Mouse (Mus musculus) forebrain, embryonic 15.5 days (tissue): ENCODE data around the gene Dnajc1. TPM values are rescaled to one million over a fixed set of nuclear protein-coding genes. Genes with fewer than 3 reads are reported as not detected.

Experiments used
- ATAC-seq: fragments of 200-750 bp; cut with Nextera tagmentation; replicated peaks from 2 replicates; pipeline ENCODE4 v1.8.0; 2017; ENCODE audit warnings: mild to moderate bottlenecking, moderate TSS enrichment, moderate library complexity
- H3K27ac ChIP-seq: fragments of 300-500 bp; sonication (generic); replicated peaks from 2 replicates; pipeline ENCODE4 v1.5.1; 2015; ENCODE audit warnings: mild to moderate bottlenecking, inconsistent platforms
- H3K27me3 ChIP-seq: fragments of 300-500 bp; sonication (generic); 2 replicates; pipeline ENCODE4 v1.6.1; 2015; ENCODE audit warnings: inconsistent platforms
- H3K36me3 ChIP-seq: fragments of 300-500 bp; sonication (generic); 2 replicates; pipeline ENCODE4 v1.6.1; 2015; ENCODE audit warnings: mild to moderate bottlenecking, inconsistent platforms
- H3K4me1 ChIP-seq: fragments of 300-500 bp; sonication (generic); 2 replicates; pipeline ENCODE4 v1.6.1; 2015; ENCODE audit warnings: inconsistent platforms
- H3K4me2 ChIP-seq: fragments of 300-500 bp; sonication (generic); replicated peaks from 2 replicates; pipeline ENCODE4 v1.6.1; 2015; ENCODE audit warnings: mild to moderate bottlenecking, inconsistent platforms
- H3K4me3 ChIP-seq: fragments of 300-500 bp; sonication (generic); 2 replicates; pipeline ENCODE4 v1.5.1; 2015; ENCODE audit warnings: mild to moderate bottlenecking, inconsistent platforms
- H3K9ac ChIP-seq: fragments of 300-500 bp; sonication (generic); replicated peaks from 2 replicates; pipeline ENCODE4 v1.6.1; 2015; ENCODE audit warnings: mild to moderate bottlenecking, inconsistent platforms
- H3K9me3 ChIP-seq: fragments of 300-500 bp; sonication (generic); 2 replicates; pipeline ENCODE4 v1.6.1; 2016; ENCODE audit warnings: inconsistent platforms
- WGBS: fragments of 180-500 bp; shearing (Covaris S2); methylation state at CpG from one replicate; pipeline ENCODE4 v1.1.7; 2015; ENCODE audit warnings: mixed read lengths; 5-methylcytosine and 5-hydroxymethylcytosine counted together
- polyA plus RNA-seq: library from polyadenylated mRNA; unstranded; fragments of >200 nt; fragmentation: Nextera tagmentation; extraction: Ambion mirVana; gene quantifications from 2 replicates; pipeline ENCODE4 v1.2.1, GENCODE M21; 2015

The Dnajc1 gene
- polyA plus RNA-seq, 1 experiment from 2014 or later = 28.2 TPM

DNA sequence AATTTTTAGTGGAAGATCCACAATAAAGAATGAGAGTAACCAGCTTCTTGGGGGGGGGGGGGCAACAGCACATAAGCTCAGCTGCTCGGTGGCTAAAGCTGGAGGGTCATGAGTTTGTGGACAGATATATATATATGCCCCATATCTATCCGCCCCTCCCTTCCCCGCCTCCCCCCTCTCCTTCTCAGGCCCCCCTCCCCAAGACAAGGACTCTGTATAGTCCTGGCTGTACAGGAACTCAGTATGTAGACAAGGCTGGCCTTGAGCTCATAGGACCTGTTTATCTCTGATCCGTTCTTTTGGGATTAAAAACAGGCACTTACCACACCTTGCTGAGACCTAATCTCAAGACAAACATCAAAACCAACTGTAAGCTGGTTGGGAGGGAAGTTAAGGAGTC lies 182.7 kb downstream of the Dnajc1 start:
- no peak for ATAC-seq
- no peak overlapping the region for H3K9ac ChIP-seq
- H3K4me2 ChIP-seq = no peak overlapping the region
- H3K4me3 ChIP-seq = no peak overlapping the region
- H3K9me3 ChIP-seq = no peaks in the 10 kb centered on the region
- no peak overlapping the region for H3K27ac ChIP-seq
- H3K27me3 ChIP-seq = no peaks in the 10 kb centered on the region
- peaks cover 5% of the 10 kb centered on the region for H3K4me1 ChIP-seq
- 98% methylated on average over 4 of the region's 4 CpGs for WGBS
- H3K36me3 ChIP-seq = peaks cover 47% of the 10 kb centered on the region

DNA sequence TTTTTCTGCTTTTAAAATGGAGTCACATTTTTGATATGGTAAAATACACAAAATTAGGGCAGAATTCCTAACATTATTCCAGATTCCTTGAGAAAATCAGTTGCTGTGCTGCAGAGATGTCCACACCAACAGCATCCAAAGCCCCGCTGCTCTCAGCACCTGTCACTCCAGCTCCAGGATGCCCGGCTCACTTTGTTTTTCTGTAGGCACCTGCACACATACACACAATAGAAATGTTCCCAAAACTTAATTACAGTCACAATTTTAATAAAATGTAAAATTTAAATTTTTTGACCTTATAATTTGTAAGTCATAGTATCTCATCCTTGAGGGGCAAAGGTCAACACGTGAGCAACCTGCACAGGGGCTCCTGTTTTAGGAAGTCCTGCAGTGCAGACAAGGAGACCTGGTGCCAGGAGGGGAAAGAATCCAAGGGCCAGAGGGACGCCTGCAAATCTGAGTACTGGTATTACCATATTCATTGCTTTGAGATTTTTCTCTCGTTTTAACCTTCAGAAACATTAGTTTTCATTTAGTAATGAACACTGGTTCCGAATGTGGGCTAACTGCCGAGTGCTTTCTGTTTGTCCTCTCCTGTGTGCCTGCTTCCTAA lies 183.3 kb downstream of the Dnajc1 start:
- H3K4me2 ChIP-seq = no peak overlapping the region
- H3K27ac ChIP-seq = no peak overlapping the region
- ATAC-seq = no peak
- peaks cover 5% of the 10 kb centered on the region for H3K4me1 ChIP-seq
- no peaks in the 10 kb centered on the region for H3K27me3 ChIP-seq
- WGBS = 87% methylated on average over 7 of the region's 7 CpGs
- no peak overlapping the region for H3K4me3 ChIP-seq
- no peak overlapping the region for H3K9ac ChIP-seq
- peaks cover 47% of the 10 kb centered on the region for H3K36me3 ChIP-seq
- H3K9me3 ChIP-seq = no peaks in the 10 kb centered on the region

DNA sequence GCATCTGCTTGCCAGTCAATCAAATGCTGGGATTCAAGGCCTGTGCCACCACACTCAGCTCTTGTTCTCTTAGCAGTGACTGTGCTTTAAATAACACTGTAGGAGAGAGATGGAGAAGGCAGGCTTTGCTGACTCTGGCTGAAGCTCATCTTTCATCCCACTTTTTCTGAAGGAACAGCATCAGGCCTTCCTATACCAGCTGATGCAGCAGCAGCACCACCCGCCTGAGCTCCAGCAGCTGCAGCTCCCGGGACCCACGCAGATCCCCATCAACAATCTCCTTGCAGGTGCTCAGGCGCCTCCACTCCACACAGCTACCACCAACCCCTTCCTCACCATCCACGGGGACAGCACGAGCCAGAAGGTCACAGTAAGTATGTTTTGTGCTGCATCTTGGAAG lies 184.1 kb downstream of the Dnajc1 start:
- Histone ChIP-seq H3K36me3 (peaks cover 49% of the 10 kb centered on the region), H3K27ac (peak overlapping the region; percentile 19; the same call in 1 of the 2 replicates), H3K27me3 (no peaks in the 10 kb centered on the region), H3K9me3 (no peaks in the 10 kb centered on the region), H3K4me1 (peaks cover 5% of the 10 kb centered on the region), H3K4me2 (no peak overlapping the region), H3K9ac (no peak overlapping the region), H3K4me3 (no peak overlapping the region)
- WGBS = 87% methylated on average over 6 of the region's 6 CpGs
- no peak; the same call in 1 of the 2 replicates for ATAC-seq

DNA sequence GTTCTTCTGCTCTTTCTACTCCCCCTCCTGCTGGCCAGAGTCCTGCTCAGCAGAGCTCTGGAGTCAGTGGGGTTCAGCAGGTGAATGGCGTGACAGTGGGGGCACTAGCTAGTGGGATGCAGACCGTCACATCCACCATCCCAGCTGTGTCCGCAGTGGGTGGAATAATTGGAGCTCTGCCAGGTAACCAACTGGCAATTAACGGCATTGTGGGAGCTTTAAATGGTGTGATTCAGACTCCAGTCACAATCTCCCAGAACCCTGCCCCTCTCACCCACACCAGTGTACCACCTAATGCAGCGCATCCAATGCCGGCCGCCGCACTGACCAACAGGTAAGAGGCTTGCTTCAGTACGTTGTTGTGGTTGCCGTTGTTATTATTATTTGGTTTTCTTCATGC lies 185.8 kb downstream of the Dnajc1 start:
- Histone ChIP-seq H3K4me1 (peaks cover 5% of the 10 kb centered on the region), H3K4me3 (no peak overlapping the region), H3K27me3 (no peaks in the 10 kb centered on the region), H3K4me2 (no peak overlapping the region), H3K9me3 (no peaks in the 10 kb centered on the region), H3K36me3 (peaks cover 48% of the 10 kb centered on the region), H3K9ac (no peak overlapping the region), H3K27ac (no peak overlapping the region)
- WGBS = 37% methylated on average over 10 of the region's 10 CpGs
- ATAC-seq = peak; percentile 50; the same call in 1 of the 2 replicates

DNA sequence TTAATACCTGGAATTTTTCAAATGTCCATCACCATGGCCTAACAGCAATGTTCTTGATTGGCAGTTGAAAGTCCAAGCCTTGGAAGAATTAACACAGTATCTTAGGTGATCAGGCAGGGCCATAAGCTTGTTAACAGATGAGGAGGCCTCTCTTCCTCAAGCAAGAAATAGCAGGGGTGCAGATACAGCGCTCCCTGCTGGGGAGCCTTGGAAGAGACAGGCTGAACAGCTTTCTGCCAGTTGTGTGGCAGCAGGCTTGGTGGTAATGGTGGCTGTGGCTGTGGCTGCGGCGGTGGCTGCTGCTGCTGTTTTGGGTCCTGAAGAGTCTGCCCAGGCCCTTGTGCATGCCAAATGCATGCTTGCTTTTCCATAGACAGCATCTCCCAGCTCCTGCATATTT lies 187.5 kb downstream of the Dnajc1 start:
- 75% methylated on average over 3 of the region's 3 CpGs for WGBS
- H3K36me3 ChIP-seq = peaks cover 44% of the 10 kb centered on the region
- no peak overlapping the region for H3K27ac ChIP-seq
- H3K4me1 ChIP-seq = peaks cover 5% of the 10 kb centered on the region
- no peak overlapping the region for H3K9ac ChIP-seq
- H3K4me2 ChIP-seq = no peak overlapping the region
- no peaks in the 10 kb centered on the region for H3K9me3 ChIP-seq
- no peaks in the 10 kb centered on the region for H3K27me3 ChIP-seq
- no peak for ATAC-seq
- no peak overlapping the region for H3K4me3 ChIP-seq

DNA sequence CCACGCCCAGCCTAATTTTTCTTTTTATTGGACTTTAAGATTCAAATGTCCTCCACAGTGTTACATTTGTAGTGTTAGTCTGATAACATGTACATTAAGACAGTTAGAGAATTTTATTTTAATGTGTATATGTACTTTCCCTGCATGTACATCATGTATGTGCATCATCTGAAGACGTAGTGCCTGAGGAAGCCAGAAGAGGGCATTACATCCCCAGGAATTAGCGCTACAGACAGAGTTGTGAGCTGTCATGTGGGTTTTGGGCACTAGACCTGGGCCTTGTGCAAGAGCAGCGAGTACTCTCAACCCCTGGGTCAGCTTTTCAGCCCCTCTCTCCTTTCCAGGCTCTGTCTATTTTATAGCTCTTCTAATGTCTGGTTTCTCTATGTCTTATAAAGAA lies 189.7 kb downstream of the Dnajc1 start:
- peaks cover 38% of the 10 kb centered on the region for H3K36me3 ChIP-seq
- no peaks in the 10 kb centered on the region for H3K27me3 ChIP-seq
- H3K9ac ChIP-seq = no peak overlapping the region
- 93% methylated on average over 4 of the region's 4 CpGs for WGBS
- H3K4me3 ChIP-seq = no peak overlapping the region
- ATAC-seq = no peak
- no peak overlapping the region for H3K27ac ChIP-seq
- peaks cover 5% of the 10 kb centered on the region for H3K4me1 ChIP-seq
- no peak overlapping the region for H3K4me2 ChIP-seq
- H3K9me3 ChIP-seq = no peaks in the 10 kb centered on the region

DNA sequence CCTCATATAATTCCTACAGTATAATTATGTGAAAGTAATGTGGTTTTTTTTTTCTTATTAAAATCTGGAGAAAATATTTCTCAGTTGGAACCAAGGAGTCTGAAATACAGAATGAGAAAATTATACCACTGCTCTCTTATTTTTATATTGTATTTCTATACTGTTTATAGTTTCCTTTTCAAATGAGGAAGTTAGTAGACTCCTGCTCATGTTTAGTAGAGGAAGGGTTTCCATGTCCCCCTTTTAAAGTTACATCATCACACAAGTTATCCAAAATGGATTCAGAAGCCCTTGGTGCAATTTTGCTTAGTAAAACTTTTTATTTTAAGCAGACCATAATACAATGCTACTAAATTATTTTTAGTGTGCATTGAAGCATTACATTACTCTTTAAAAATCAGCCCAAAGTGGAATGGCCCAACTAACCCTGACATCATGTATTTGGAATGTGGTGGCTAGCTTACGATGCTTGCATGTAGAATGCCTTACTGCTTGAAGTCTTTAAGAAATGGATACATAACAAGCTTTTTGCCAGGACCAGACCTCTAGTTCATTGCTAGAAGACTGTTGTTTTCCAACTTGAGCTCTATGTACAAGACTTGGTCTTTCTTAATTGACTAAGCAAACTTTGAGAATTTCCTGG lies 190.7 kb downstream of the Dnajc1 start:
- no peak for ATAC-seq
- Histone ChIP-seq H3K27ac (no peak overlapping the region), H3K4me1 (peaks cover 4% of the 10 kb centered on the region), H3K4me3 (no peak overlapping the region), H3K9me3 (no peaks in the 10 kb centered on the region), H3K27me3 (no peaks in the 10 kb centered on the region), H3K9ac (no peak overlapping the region), H3K36me3 (peaks cover 44% of the 10 kb centered on the region), H3K4me2 (no peak overlapping the region)
- 58% methylated on average over 1 of the region's 1 CpGs for WGBS

DNA sequence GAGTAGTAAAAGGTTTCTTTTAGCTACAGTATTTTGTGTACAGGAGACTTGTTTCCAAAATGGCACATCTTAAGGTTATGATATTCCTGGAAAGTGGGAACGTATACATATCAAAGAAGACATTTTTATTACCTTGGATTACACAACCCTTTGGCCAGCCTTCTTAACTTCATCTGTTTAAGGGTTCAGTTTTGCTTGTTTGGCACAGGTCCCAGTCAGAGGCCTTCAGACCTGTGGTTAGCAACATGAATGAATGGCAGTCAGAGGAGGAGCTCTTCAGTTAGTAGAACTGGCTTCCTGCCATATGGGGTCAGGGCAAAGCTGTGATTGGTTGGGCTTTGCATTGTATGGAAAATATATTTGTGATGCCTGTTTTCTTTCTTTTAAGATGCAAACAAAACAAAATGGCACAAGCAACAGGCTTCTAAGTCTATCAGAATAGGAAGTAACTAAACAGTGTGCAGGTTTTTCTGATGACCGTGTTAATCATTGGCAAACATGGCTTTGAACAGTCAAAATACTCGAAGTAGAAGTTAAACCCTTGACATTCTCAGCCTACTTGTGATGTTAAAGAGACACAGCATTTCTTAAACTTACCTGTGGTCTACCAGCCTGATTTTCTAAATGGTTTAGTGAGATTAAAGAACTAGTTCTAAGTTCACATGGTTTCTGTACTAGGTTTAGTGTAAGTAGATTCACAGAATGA lies 196.8 kb downstream of the Dnajc1 start:
- H3K9me3 ChIP-seq = no peaks in the 10 kb centered on the region
- 61% methylated on average over 3 of the region's 3 CpGs for WGBS
- H3K27me3 ChIP-seq = no peaks in the 10 kb centered on the region
- H3K4me2 ChIP-seq = no peak overlapping the region
- no peak overlapping the region for H3K9ac ChIP-seq
- peaks cover 21% of the 10 kb centered on the region; the same call in 1 of the 2 replicates for H3K36me3 ChIP-seq
- H3K4me3 ChIP-seq = no peak overlapping the region
- no peak overlapping the region for H3K27ac ChIP-seq
- no peaks in the 10 kb centered on the region for H3K4me1 ChIP-seq
- no peak for ATAC-seq

DNA sequence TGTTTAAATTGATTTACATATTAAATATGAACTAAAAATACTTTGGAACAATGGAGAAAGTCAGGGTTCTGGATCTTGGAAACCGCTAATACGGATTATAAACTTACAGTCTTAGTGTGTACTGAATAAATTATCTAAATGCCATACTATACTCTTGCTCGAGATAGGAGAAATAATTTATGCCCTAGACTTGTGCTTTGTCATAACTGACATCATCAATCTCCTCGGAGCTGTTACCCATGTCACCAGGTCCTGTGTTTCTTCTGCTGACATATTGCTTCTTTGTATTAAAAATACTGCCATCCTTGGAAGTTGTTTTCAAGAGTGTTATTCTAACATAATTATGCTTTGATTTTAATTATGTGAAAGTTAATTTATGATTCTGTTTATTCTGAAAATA lies 197.3 kb downstream of the Dnajc1 start:
- 82% methylated on average over 4 of the region's 4 CpGs for WGBS
- H3K27ac ChIP-seq = no peak overlapping the region
- peaks cover 25% of the 10 kb centered on the region; the same call in 1 of the 2 replicates for H3K36me3 ChIP-seq
- H3K9ac ChIP-seq = no peak overlapping the region
- H3K27me3 ChIP-seq = no peaks in the 10 kb centered on the region
- no peak overlapping the region for H3K4me3 ChIP-seq
- no peak overlapping the region for H3K4me2 ChIP-seq
- no peak for ATAC-seq
- H3K9me3 ChIP-seq = no peaks in the 10 kb centered on the region
- H3K4me1 ChIP-seq = no peaks in the 10 kb centered on the region

DNA sequence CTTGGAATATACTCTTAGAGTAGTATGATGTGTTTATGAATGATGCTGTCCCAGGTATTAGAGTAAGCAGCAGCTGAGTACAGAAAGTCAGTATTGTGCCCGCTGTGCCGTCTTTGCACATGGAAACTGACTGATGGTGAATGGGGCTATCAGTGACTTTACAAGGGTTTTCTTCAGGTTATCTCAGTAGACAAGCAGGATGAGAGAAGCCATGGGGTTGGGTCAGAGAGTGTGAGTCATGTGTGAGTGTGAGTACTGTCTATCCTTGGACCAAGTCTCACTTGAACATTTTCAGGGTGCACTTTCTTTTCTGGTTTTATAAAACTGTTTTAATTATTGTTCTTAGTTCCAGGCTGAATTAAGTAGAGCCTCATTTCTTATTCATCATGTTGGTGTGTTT lies 204.3 kb downstream of the Dnajc1 start:
- Histone ChIP-seq H3K4me1 (no peaks in the 10 kb centered on the region), H3K27ac (no peak overlapping the region), H3K4me2 (no peak overlapping the region), H3K36me3 (peaks cover 26% of the 10 kb centered on the region), H3K9ac (no peak overlapping the region), H3K4me3 (no peak overlapping the region), H3K27me3 (no peaks in the 10 kb centered on the region), H3K9me3 (no peaks in the 10 kb centered on the region)
- WGBS = 96% methylated on average over 2 of the region's 2 CpGs
- no peak for ATAC-seq

DNA sequence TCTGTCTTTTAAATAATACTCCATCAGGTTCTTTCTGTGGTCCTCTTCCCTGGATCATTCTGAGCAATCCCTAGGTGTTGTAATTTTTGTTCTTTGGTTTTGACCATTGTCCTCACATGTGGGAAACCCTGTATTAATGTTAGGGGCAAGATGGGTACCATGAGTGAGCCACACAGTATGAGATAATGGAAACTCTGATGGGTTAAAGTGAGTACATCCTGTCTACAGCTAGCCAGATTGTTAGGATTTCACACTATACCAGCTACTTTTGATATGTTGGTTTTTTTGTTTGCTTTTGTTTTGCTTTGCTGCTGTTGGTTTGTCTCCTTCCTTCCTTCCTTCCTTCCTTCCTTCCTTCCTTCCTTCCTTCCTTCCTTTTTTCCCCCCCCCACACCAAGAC lies 209.6 kb downstream of the Dnajc1 start:
- peaks cover 21% of the 10 kb centered on the region for H3K36me3 ChIP-seq
- no peak overlapping the region for H3K27ac ChIP-seq
- no peaks in the 10 kb centered on the region for H3K27me3 ChIP-seq
- no peak overlapping the region for H3K9ac ChIP-seq
- H3K9me3 ChIP-seq = no peaks in the 10 kb centered on the region
- H3K4me2 ChIP-seq = no peak overlapping the region
- no peaks in the 10 kb centered on the region for H3K4me1 ChIP-seq
- no peak for ATAC-seq
- no peak overlapping the region for H3K4me3 ChIP-seq

DNA sequence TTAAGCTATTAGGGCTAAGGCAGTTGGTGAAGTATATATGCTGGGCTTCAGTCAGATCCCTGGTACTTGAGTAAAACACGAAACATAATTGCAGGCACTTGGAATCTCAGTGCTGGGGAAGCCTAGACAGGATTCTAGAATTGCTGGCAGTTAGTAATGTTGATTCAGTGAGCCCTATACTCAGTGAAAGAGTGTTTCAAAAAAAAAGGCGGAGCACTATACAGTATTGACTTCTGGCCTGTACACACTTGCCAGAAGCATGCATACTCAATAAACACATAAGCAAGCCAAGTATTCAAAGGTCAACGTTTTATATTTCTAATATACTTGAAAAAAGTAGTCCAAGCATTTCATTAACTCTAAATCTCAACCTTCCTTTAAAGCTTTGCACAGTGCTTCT lies 211.0 kb downstream of the Dnajc1 start:
- Histone ChIP-seq H3K9me3 (no peaks in the 10 kb centered on the region), H3K4me2 (no peak overlapping the region), H3K4me1 (no peaks in the 10 kb centered on the region), H3K36me3 (peaks cover 20% of the 10 kb centered on the region), H3K27ac (no peak overlapping the region), H3K4me3 (no peak overlapping the region), H3K27me3 (no peaks in the 10 kb centered on the region), H3K9ac (no peak overlapping the region)
- no peak for ATAC-seq
- 90% methylated on average over 3 of the region's 3 CpGs for WGBS
